Mouse (Mus musculus): ENCODE results near the gene Fbxo11.

DNA sequence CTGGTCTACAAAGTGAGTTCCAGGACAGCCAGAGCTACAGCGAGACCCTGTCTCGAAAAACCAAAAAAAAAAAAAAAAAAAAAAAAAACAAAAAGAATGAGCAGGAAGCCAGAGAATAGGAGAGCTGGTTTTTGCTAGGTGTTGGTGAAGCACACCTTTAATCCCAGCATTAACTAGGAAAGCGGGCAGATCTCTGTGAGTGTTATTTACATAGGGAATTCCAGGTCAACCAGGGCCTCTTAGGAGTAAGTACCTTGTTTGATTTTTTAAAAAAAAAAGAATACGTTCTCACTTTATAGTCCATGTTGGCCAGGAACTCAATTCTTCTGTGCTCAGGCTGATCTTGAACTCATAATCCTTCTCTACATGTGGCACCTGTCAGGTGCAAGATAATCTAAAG is 13.4 kb downstream of the Fbxo11 start:
- TF ChIP-seq CTCF (IDR thresholded peaks at IDR 0.05; ENCODE audit: low read depth) = no peak
- TF ChIP-seq EP300 (IDR thresholded peaks at IDR 0.05; ENCODE audit: low read depth) = no peak
